Mouse (Mus musculus) myocyte (in vitro differentiated cells): ENCODE measurements around the gene Olig2. TPM values are rescaled to one million over a fixed set of nuclear protein-coding genes. Genes with fewer than 3 reads are reported as not detected.
"Not testable (repeated sequence)": the region's sequence is repeated elsewhere in the genome, so short reads cannot be mapped to it uniquely, and the experiment has no call there.

Source experiments
- H3K27me3 ChIP-seq: one replicate; pipeline ENCODE4 v1.6.1; 2011; ENCODE audit not compliant: control insufficient read depth, insufficient read depth, insufficient read length
- H3K36me3 ChIP-seq: one replicate; pipeline ENCODE4 v1.6.1; 2011; ENCODE audit not compliant: control insufficient read depth, insufficient read depth
- H3K4me2 ChIP-seq: one replicate; pipeline ENCODE4 v1.6.1; 2011; ENCODE audit warnings: low read depth, control low read depth
- H3K4me3 ChIP-seq: one replicate; pipeline ENCODE4 v1.5.1; 2011; ENCODE audit warnings: mild to moderate bottlenecking, control low read depth, moderate library complexity
- H3K79me2 ChIP-seq: one replicate; pipeline ENCODE4 v1.6.1; 2011; ENCODE audit not compliant: control insufficient read depth, insufficient read depth
- H3ac ChIP-seq: one replicate; pipeline ENCODE4 v1.6.1; 2011; ENCODE audit not compliant: control insufficient read depth, insufficient read length
- CEBPB ChIP-seq: IDR thresholded peaks from 2 replicates; pipeline ENCODE4 v1.6.1; 2011; ENCODE audit warnings: mild to moderate bottlenecking, moderate library complexity; ENCODE audit not compliant: poor library complexity, insufficient read depth, severe bottlenecking
- E2F4 ChIP-seq: IDR thresholded peaks from one replicate; pipeline ENCODE4 v1.6.1; 2011; ENCODE audit warnings: mild to moderate bottlenecking, control low read depth, moderate library complexity; ENCODE audit not compliant: insufficient read depth
- MAX ChIP-seq: IDR thresholded peaks from one replicate; pipeline ENCODE4 v1.6.1; 2011; ENCODE audit warnings: low read depth, mild to moderate bottlenecking, control low read depth
- MYOD1 ChIP-seq, 3 experiments: IDR thresholded peaks; one replicate each; pipeline ENCODE4 v1.6.1; 2011; ENCODE audit warnings: control low read depth in 2 of 3, low read depth in 2 of 3, mild to moderate bottlenecking in 2 of 3, moderate library complexity in 1 of 3; ENCODE audit not compliant: insufficient read length in 2 of 3, control insufficient read depth in 1 of 3
- MYOG ChIP-seq, 3 experiments: IDR thresholded peaks; one replicate each; pipeline ENCODE4 v1.6.1; 2011; ENCODE audit warnings: control low read depth in 2 of 3, low read depth in 2 of 3, mild to moderate bottlenecking in 2 of 3; ENCODE audit not compliant: insufficient read length in 2 of 3, control insufficient read depth in 1 of 3, insufficient read depth in 1 of 3
- POLR2A ChIP-seq: IDR thresholded peaks from one replicate; pipeline ENCODE4 v1.6.1; 2011; ENCODE audit warnings: low read depth, mild to moderate bottlenecking, control low read depth, moderate library complexity; ENCODE audit not compliant: insufficient read length
- POLR2AphosphoS2 ChIP-seq: IDR thresholded peaks from one replicate; pipeline ENCODE4 v1.6.1; 2011; ENCODE audit warnings: low read depth, control low read depth; ENCODE audit not compliant: insufficient read length
- REST ChIP-seq: IDR thresholded peaks from one replicate; pipeline ENCODE4 v1.6.1; 2011; ENCODE audit warnings: mild to moderate bottlenecking, control low read depth, moderate library complexity; ENCODE audit not compliant: insufficient read depth, insufficient read length
- SRF ChIP-seq: IDR thresholded peaks from one replicate; pipeline ENCODE4 v1.6.1; 2011; ENCODE audit warnings: low read depth; ENCODE audit not compliant: control insufficient read depth, insufficient read length
- TCF12 ChIP-seq: IDR thresholded peaks from one replicate; pipeline ENCODE4 v1.6.1; 2011; ENCODE audit warnings: mild to moderate bottlenecking, control low read depth; ENCODE audit not compliant: poor library complexity, insufficient read depth, severe bottlenecking
- TCF3 ChIP-seq: IDR thresholded peaks from one replicate; pipeline ENCODE4 v1.6.1; 2011; ENCODE audit warnings: low read depth, control low read depth; ENCODE audit not compliant: insufficient read length
- USF1 ChIP-seq: IDR thresholded peaks from one replicate; pipeline ENCODE4 v1.6.1; 2011; ENCODE audit warnings: low read depth, mild to moderate bottlenecking, control low read depth, moderate library complexity
- polyA plus RNA-seq: library from polyadenylated mRNA; unstranded; fragments of >200 nt; fragmentation: generic; extraction: Trizol; gene quantifications from one replicate; pipeline ENCODE4 v1.2.1, GENCODE M21; 2012; ENCODE audit warnings: missing spikeins

Gene Olig2
- polyA plus RNA-seq, 1 experiment, result not detected

DNA sequence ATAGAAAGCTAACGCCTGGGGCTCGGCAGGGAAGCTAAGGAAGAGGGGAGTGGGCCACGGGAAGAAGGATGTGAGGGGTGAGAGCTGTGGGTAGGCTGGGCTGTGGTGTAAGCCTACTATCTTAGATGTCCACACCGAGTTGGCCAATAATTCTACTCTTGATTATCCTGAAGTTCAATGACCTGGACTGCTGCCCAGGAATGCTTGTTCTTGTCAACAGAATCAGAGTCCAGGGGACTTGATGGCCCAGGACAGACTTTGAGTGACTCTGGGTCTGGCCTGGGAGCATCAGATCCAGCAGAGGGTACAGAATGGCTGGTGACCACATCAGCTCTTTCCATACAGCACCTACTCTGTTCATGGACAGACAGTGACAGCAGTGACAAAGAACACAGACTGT is 13.8 kb downstream of the Olig2 start:
- H3ac ChIP-seq, result no peak overlapping the region
- H3K79me2 ChIP-seq, result no peaks in the 10 kb centered on the region
- TF ChIP-seq TCF12, result no peak
- TF ChIP-seq CEBPB, result no peak
- no peak for TF ChIP-seq USF1
- TF ChIP-seq REST, result no peak
- TF ChIP-seq SRF, result no peak
- TF ChIP-seq POLR2AphosphoS2, result no peak
- no peak for TF ChIP-seq TCF3
- no peak for TF ChIP-seq MYOD1 (IDR thresholded peaks at IDR 0.05; ENCODE audit: control insufficient read depth in 1 of 3, insufficient read length in 2 of 3, low read depth in 2 of 3)
- TF ChIP-seq MYOG (IDR thresholded peaks at IDR 0.05; ENCODE audit: control insufficient read depth in 1 of 3, insufficient read depth in 1 of 3, insufficient read length in 2 of 3, low read depth in 2 of 3), result no peak
- no peak for TF ChIP-seq E2F4
- TF ChIP-seq POLR2A, result no peak
- TF ChIP-seq MAX, result no peak
- no peak overlapping the region for H3K4me3 ChIP-seq
- peaks cover 68% of the 10 kb centered on the region for H3K27me3 ChIP-seq
- no peak overlapping the region for H3K4me2 ChIP-seq
- no peaks in the 10 kb centered on the region for H3K36me3 ChIP-seq

DNA sequence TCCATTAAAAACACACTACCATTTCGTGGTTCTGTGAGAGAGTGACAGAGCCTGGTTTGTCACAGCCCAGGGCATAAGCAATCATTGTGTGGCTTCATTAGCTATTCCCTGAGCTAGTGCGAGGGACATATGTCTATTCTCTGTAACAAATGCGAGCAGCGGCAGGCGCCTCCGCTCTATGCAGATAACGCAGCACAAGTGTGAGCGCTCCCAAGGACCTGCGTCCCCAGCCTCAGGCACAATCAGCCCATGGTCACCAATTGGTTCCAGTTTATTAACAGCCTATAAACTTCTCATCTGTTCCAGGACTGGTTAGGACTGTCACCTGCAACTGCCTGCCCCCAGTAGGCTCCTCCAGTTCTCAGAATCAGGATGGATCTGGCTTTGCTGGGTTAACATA is 21.0 kb downstream of the Olig2 start:
- no peaks in the 10 kb centered on the region for H3K79me2 ChIP-seq
- no peaks in the 10 kb centered on the region for H3K36me3 ChIP-seq
- TF ChIP-seq CEBPB, result no peak
- no peak for TF ChIP-seq POLR2AphosphoS2
- no peak for TF ChIP-seq MYOD1 (IDR thresholded peaks at IDR 0.05; ENCODE audit: control insufficient read depth in 1 of 3, insufficient read length in 2 of 3, low read depth in 2 of 3)
- no peak for TF ChIP-seq USF1
- no peak for TF ChIP-seq TCF12
- no peak for TF ChIP-seq MYOG (IDR thresholded peaks at IDR 0.05; ENCODE audit: control insufficient read depth in 1 of 3, insufficient read depth in 1 of 3, insufficient read length in 2 of 3, low read depth in 2 of 3)
- no peak for TF ChIP-seq REST
- no peak for TF ChIP-seq SRF
- no peak for TF ChIP-seq MAX
- no peak for TF ChIP-seq POLR2A
- TF ChIP-seq E2F4, result no peak
- no peak for TF ChIP-seq TCF3
- no peak overlapping the region for H3K4me2 ChIP-seq
- no peak overlapping the region for H3K4me3 ChIP-seq
- peaks cover 47% of the 10 kb centered on the region for H3K27me3 ChIP-seq
- H3ac ChIP-seq, result no peak overlapping the region

GRCm38 (mm10) chr16:91255419-91256164 is 30.3 kb downstream of the Olig2 start:
- H3K36me3 ChIP-seq, H3K4me3 ChIP-seq, H3K4me2 ChIP-seq, H3ac ChIP-seq, H3K79me2 ChIP-seq: not testable (repeated sequence)
- H3K27me3 ChIP-seq, result peaks cover 19% of the 10 kb centered on the region

DNA sequence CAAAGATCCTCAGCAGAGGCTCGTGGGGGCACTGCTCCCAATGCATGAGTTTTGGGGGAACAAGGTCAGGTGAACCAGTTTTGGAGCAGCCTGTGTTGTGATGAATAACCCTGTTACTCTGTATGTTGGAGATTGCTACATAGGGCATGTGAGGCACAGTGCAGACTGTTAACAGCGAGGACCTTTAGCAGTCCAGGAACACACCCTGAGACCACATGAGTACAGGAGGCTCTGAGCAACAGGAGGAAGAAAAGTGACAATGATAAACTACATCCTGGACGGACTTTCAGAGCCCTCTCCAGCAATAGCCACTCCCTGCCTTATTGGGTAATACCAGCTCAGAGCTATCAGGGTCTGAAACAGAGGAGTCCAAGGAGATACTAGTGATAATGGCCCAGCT is 33.7 kb downstream of the Olig2 start:
- no peak overlapping the region for H3K4me2 ChIP-seq
- no peak overlapping the region for H3K4me3 ChIP-seq
- TF ChIP-seq MYOD1 (IDR thresholded peaks at IDR 0.05; ENCODE audit: control insufficient read depth in 1 of 3, insufficient read length in 2 of 3, low read depth in 2 of 3) (no peak), CEBPB (no peak), MYOG (IDR thresholded peaks at IDR 0.05; ENCODE audit: control insufficient read depth in 1 of 3, insufficient read depth in 1 of 3, insufficient read length in 2 of 3, low read depth in 2 of 3) (no peak), SRF (no peak), USF1 (no peak), TCF3 (no peak), E2F4 (no peak), TCF12 (no peak), POLR2AphosphoS2 (no peak), REST (no peak), POLR2A (no peak), MAX (no peak)
- no peaks in the 10 kb centered on the region for H3K79me2 ChIP-seq
- H3K36me3 ChIP-seq, result no peaks in the 10 kb centered on the region
- H3K27me3 ChIP-seq, result peaks cover 38% of the 10 kb centered on the region
- no peak overlapping the region for H3ac ChIP-seq

DNA sequence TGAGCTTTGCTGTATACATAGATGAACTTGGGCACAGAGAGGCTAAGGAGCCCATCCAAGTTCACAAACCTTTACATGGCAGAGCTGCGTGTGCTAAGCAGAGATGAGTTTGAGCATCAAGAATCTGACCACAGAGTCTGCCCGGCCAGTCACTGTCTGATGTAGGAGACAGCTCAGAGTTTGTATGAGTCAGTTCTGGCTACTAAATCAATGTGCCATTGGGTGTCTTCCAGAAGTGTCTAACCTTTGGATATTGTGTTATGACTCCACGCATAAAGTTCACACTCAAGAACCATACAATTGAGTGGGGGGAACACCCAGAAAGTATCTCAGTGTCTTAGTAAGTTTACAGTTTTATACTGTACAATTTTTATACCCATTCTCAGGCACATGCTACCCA is 35.6 kb downstream of the Olig2 start:
- Histone ChIP-seq H3K4me3 (no peak overlapping the region), H3K79me2 (no peaks in the 10 kb centered on the region), H3K4me2 (no peak overlapping the region), H3ac (no peak overlapping the region), H3K27me3 (peaks cover 43% of the 10 kb centered on the region), H3K36me3 (no peaks in the 10 kb centered on the region)
- no peak for TF ChIP-seq MYOG (IDR thresholded peaks at IDR 0.05; ENCODE audit: control insufficient read depth in 1 of 3, insufficient read depth in 1 of 3, insufficient read length in 2 of 3, low read depth in 2 of 3)
